Mouse (Mus musculus) v-Abl transformed pro-B cells (cell line): ENCODE measurements around the gene Pygb.

ENCODE experiments used
- in situ Hi-C, 2 experiments: fragments of 400-800 bp; cut with MboI; formaldehyde crosslinking; loops; one replicate each; pipeline ENCODE4 v1.15.1; 2025; ENCODE audit not compliant: unreplicated experiment in 2 of 2

Gene Pygb

DNA sequence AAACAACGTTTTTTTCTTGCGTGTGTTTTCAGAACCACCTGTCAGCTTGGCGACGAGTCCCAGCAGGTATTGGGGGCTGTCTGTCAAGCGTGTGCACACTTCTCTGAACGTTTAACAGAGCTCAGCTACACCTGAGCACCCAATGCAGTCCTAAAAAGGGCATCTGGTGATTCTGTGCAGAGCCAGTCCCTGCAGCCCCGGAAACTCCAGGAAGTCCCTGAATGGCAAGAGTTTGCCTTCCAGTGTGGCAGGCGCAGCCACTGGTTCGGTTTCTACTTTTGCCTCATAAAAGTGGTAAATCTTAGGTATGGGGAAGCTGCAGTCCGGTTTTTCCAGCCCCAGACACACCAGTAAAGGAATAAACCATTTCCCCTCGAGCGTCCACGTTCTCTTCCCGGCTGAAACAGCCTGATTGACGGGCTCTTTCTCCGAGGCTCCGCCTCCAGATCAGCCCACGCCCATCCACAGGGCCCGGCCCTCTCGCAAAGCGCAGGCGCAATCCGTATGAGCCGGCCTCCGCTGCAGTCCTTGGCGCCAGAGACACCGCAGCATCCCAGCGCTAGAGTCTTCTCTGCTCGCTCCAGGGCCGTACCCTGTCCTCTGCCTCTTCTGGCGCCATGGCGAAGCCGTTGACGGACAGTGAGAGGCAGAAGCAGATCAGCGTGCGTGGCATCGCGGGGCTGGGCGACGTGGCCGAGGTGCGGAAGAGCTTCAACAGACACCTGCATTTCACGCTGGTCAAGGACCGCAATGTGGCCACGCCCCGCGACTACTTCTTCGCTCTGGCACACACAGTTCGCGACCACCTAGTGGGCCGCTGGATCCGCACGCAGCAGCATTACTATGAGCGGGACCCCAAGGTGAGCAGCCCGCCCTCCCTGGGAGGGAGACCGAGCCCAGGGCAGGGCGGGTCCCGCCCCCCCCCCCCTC, at the start of gene Pygb:
Pygb (plus strand) TSS at position 485 of the 930 bp plus-strand sequence.
- in situ Hi-C loops = loop anchor here (25.0 kb wide), 3 partner anchors 224 to 951 kb away; partner anchors contain the start of genes Zfp120 (in 2 of the 2), Cst7 (in 1 of the 2) and Psmf1 (in 1 of the 2)

DNA sequence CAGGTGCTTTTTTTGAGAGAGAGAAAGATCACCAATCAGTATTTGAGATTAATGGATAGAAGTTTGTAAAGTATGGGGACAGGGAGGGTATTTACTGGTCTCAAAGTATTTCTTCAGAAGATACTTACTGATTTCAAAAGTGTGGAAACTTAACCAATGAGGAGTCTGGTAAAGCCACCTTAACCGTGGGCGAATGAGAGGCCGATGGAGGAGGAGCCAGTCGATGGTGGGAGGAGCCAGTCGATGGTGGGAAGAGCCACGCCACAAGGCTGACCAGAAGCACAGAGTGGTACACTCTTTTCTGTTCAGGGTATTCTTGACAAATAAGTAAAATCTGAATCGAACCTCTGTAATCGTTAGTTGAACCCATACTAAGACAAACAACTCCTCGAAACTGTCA, 48.7 kb upstream of the Pygb start:
- in situ Hi-C loops = no loop called here

- in situ Hi-C loops = no loop called here
These were observed 46.2 kb upstream of the Pygb start for GRCm38 (mm10) chr2:150740145-150740841.

GRCm38 (mm10) chr2:150741405-150741804, 45.1 kb upstream of the Pygb start:
- in situ Hi-C loops = no loop called here

GRCm38 (mm10) chr2:150745016-150745415, 41.5 kb upstream of the Pygb start:
- in situ Hi-C loops = loop anchor here (5.0 kb wide), 1 partner anchor 68 kb away; no protein-coding TSS in a partner anchor

- in situ Hi-C loops = loop anchor here (5.0 kb wide), 1 partner anchor 72 kb away; no protein-coding TSS in a partner anchor
These were observed 37.7 kb upstream of the Pygb start, which contains the start of gene Entpd6 for GRCm38 (mm10) chr2:150748854-150749253. Gene Entpd6 (plus strand): TSS chr2:150749042.

GRCm38 (mm10) chr2:150749283-150749682, 37.3 kb upstream of the Pygb start:
- in situ Hi-C loops = loop anchor here (5.0 kb wide), 1 partner anchor 72 kb away; no protein-coding TSS in a partner anchor

GRCm38 (mm10) chr2:150750129-150750979, 36.2 kb upstream of the Pygb start:
- in situ Hi-C loops = loop anchor here in 1 of 2 experiments (10.0 kb wide), 1 partner anchor 146 kb away; the partner anchor contains the start of gene Apmap

DNA sequence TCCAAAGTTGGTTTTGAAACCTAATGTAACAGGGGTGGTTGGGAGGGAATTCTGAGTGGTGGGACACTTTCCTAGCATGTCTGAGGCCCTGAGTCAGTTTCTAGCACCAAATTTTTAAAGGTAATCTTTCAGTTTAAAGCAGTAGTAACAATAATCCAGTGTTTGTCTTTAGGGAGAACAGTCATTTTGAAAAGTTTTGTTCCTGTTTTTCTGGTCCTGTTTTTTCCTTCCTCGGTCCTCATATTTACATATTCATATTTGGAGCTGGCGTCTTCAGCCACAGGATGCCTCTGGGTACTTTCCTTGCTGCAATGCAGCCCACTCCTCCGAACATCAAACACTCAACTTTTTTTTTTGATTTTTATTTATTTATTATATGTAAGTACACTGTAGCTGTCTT, 31.5 kb upstream of the Pygb start:
- in situ Hi-C loops = loop anchor here in 1 of 2 experiments (10.0 kb wide), 1 partner anchor 150 kb away; the partner anchor contains the start of gene Apmap

DNA sequence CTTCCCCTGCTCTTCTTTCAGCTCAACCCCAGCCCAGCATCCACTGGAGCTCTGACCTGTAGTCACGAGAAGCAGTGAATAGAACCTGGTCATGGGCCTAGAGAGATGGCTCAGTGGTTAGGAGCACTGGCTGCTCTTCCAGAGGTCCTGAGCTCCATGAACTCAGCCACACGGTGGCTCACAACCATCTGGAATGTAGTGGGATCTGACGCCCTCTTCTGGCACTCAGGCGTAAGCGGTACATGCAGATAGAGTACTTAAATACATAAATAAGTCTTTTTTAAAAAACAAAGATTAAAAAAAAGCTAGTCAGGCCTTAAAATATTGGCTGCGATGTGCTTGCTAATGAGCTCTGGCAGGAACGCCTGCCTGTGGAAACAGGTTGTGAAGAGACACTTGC, 25.1 kb upstream of the Pygb start:
- in situ Hi-C loops = no loop called here

DNA sequence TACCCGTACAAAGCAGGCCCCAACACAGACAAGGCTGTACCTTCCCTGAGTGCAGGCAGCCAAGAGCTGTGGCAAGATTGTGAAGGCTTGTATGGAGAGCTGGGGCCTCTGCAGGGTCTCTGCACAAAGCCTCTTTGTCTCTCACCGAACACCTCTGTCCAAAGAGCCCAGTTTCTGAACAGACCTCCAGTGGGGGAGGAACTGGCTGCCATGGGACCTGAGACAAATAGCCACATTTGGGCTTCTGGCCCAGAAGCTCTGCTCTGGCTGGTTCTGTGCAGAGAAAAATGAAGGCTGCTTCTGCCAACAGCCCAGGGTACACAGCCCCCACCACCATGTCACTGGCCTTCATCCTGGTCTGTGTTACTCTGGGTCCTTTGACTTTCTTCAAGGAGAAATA, 20.9 kb upstream of the Pygb start:
- in situ Hi-C loops = no loop called here

DNA sequence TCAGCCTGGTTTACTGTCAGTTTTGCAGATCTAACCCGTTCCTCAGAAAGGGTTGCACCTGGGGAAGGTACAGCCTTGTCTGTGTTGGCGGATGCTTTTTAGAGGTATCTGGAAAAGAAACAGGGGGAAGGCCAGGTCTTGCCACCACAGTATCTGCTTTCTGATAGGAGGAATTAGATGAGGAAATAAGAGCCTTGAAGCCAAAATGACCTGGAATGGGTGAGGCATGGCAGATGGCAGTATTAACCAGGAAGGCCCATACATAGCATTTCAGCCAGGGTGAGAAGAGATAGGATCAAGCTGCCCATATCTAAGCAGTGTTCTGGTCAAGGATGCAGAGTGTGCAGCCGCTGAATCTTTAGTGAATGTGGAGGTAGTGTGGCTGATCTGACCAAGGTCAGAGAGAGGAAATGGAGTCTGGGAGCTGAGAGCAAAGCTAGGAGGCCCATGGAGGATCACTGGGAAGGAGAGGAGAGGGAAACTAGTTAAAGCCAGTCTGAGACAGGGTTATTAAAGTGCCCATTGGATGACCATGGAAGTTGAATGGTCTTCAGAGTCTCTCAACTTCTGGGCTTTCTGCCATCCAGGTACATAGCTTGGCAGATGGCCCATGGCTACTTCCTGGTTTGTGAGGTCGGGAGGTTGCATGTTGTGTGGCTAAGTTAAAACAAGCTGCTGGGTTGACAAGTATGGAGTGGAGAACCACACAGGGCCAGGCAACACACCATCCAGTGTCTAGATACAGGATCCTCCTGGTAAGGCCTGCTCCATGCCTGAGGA, 20.3 kb upstream of the Pygb start:
- in situ Hi-C loops = no loop called here

- in situ Hi-C loops = no loop called here
These were observed 17.9 kb upstream of the Pygb start for GRCm38 (mm10) chr2:150768678-150769077.

DNA sequence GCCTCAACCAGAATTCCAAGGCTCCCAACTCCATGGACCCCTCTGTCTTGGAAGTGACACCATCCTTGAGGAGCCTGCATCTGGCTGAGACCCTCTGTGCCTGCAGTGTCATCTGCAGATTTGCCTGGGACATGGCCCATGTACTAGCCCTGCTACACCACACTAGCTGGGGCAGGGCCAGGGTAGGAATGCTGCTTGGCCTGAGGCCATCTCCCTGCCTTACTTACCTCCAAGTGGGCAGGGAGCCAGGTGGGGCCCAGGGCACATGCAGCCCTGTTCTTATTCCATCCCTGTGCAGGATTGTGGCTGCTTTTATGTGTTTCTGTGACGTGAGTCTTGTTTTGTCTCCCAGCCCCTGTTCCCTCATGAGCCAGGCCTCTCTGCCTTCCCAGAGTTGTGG, 15.8 kb upstream of the Pygb start:
- in situ Hi-C loops = no loop called here

DNA sequence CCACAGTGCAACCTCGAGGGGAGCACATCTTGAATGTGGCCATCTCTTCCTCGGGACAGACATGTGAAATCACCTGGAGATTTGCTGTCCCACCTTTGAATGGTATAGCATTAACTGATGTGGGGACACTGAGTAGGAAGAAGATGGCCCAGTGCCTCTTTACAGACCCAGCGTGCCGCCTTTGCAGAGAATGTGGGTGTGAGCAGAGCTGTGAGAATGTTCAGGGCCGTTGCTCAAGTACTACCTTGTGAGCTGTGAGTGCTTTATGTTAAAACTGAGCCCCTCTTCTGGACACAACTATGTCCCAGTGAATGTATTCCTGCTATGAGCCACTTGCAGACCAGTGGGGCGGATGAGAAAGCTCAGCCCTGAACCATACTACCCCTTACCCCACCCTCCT, 15.4 kb upstream of the Pygb start:
- in situ Hi-C loops = no loop called here

DNA sequence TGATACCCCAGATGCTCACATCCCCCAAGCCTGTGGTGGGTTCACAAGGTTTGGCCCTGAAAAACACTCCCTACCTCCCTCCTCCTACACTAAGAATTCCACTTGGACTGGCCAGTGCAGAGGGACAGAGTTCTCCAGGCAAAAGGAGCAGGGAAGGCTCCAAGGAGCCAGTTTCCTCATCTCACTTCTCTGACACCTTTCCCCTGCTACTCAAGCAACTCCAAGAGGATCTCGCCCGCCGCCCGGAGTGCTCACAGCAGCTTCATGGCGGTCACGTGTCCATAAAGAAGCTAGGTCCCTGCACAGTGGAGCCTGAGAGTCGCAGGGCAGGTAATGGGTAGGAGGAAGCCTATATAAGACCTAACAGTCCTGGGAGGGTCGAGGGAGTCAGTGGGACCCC, 14.5 kb upstream of the Pygb start:
- in situ Hi-C loops = no loop called here

GRCm38 (mm10) chr2:150772466-150773119, 13.9 kb upstream of the Pygb start:
- in situ Hi-C loops = no loop called here

- in situ Hi-C loops = loop anchor here (25.0 kb wide), 3 partner anchors 220 to 954 kb away; partner anchors contain the start of genes Zfp120 (in 2 of the 2), Cst7 (in 1 of the 2) and Psmf1 (in 1 of the 2)
These were observed 3.7 kb upstream of the Pygb start for GRCm38 (mm10) chr2:150782801-150783200.
